Mouse (Mus musculus) common myeloid progenitor, adult 5-6 weeks (primary cell): ENCODE measurements around the gene Prim1. TPM values are rescaled to one million over a fixed set of nuclear protein-coding genes. Genes with fewer than 3 reads are reported as not detected.
"Not testable (repeated sequence)": the region's sequence is repeated elsewhere in the genome, so short reads cannot be mapped to it uniquely, and the experiment has no call there.

Experiments
- ATAC-seq: replicated peaks from 2 replicates; pipeline ENCODE4 v1.8.0; 2016; ENCODE audit warnings: low read depth, mild to moderate bottlenecking, moderate TSS enrichment, inconsistent platforms; ENCODE audit not compliant: poor library complexity, severe bottlenecking
- total RNA-seq: library from RNA; stranded (forward); fragments of 200-1000, 187-1606 nt; gene quantifications from 2 replicates; pipeline ENCODE4 v1.2.3, GENCODE M21; 2017

Prim1 gene
- total RNA-seq, 1 experiment from 2014 or later = 136 TPM

DNA sequence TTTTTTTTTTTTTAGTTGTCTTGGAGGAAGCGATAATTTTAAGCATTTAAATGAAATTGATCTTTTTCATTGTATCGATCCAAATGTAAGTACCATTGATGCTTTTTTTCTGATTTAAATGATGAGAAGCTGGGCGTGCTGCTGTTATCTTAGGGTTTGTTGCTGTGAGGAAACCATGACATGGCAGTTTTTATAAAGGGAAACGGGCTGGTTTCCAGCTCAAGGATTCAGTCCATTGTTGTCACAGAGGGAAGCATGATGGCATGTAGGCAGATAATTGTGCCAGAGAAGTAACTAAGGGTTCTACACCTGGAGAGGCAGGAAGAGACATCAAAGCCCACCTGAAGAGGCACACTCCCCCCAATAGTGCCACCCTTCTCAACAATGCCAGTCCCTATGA lies 54.2 kb downstream of the Prim1 start:
- peak; percentile 63; the same call in 1 of the 2 replicates for ATAC-seq

DNA sequence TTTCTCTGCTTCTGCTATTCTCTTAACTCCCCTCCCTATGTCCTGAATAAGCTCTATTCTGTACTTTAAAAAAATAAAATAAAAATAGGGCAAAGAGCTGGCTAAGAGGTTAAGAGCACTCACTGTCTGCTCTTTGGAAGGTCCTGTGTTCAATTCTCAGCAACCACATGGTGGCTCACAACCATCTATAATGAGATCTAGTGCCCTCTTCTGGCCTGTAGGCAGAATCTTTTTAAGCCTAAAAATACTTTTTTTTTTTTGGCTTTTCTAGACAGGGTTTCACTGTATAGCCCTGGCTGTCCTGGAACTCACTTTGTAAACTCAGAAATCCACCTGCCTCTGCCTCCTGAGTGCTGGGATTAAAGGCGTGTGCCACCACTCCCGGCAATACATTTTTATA lies 55.5 kb downstream of the Prim1 start:
- not testable (repeated sequence) for ATAC-seq

DNA sequence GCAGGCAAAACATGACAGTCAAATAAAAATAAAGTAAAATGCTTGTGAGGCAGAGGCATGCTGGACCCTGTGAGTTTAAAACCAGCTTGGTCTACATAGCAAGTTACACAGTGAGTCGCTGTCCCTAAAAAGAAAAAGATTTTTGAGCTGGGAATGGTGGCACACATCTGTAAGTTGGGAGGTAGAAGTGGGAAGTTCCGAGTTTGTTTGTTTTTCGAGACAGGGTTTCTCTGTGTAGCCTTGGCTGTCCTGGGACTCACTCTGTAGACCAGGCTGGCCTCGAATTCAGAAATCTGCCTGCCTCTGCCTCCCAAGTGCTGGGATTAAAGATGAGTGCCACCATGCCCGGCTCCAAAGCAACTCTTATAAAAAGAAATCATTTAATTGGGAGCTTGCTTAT lies 63.3 kb downstream of the Prim1 start:
- ATAC-seq = not testable (repeated sequence)

Other genes with a start within 250 kb of the Prim1 start
- gene Rdh9, start 238.8 kb upstream of the Prim1 start, total RNA-seq = not detected in 2 replicates
- gene Rdh16, start 214.0 kb upstream of the Prim1 start, total RNA-seq = not detected in 2 replicates
- gene Rdh19, start 165.2 kb upstream of the Prim1 start, total RNA-seq = not detected in 2 replicates
- not detected in 2 replicates for gene Rdh16f2, start 148.7 kb upstream of the Prim1 start, total RNA-seq
- not detected in 2 replicates for gene Rdh7, start 126.4 kb upstream of the Prim1 start, total RNA-seq
- gene Sdr9c7, start 116.7 kb upstream of the Prim1 start, total RNA-seq = not detected in 2 replicates
- gene Hsd17b6, start 7.6 kb upstream of the Prim1 start, total RNA-seq = not detected in 2 replicates
- 2,465 and 2,478 TPM in 2 replicates for gene Naca, start 20.4 kb downstream of the Prim1 start, total RNA-seq
- gene Ptges3, start 43.8 kb downstream of the Prim1 start, total RNA-seq = 326 and 357 TPM in 2 replicates
- 2,255 and 2,427 TPM in 2 replicates for gene Atp5b, start 68.1 kb downstream of the Prim1 start, total RNA-seq
- gene Baz2a, start 76.4 kb downstream of the Prim1 start, total RNA-seq = 14.4 and 23.1 TPM in 2 replicates
- 4.7 and 8.7 TPM in 2 replicates for gene Rbms2, start 165.1 kb downstream of the Prim1 start, total RNA-seq
- gene Gls2, start 179.3 kb downstream of the Prim1 start, total RNA-seq = 4.3 and 5.8 TPM in 2 replicates
- gene Spryd4, start 196.6 kb downstream of the Prim1 start, total RNA-seq = 18.1 and 24.8 TPM in 2 replicates
- 1.2 TPM in 1 of 2 replicates, not detected in the other for gene Mip, start 210.7 kb downstream of the Prim1 start, total RNA-seq
- 98.6 and 102 TPM in 2 replicates for gene Timeless, start 216.9 kb downstream of the Prim1 start, total RNA-seq
- 0.46 TPM in 1 of 2 replicates, not detected in the other for gene Apon, start 238.9 kb downstream of the Prim1 start, total RNA-seq